Mouse (Mus musculus) activated CD4-positive, CD25-positive, alpha-beta regulatory T cell, adult 9 weeks (primary cell): Measurements from ENCODE around the gene Fam199x. TPM values are rescaled to one million over a fixed set of nuclear protein-coding genes. Genes with fewer than 3 reads are reported as not detected.

Experiments
- polyA plus RNA-seq: library from polyadenylated mRNA; unstranded; fragments of 100-300 nt; shearing (Covaris generic); gene quantifications from one replicate; pipeline ENCODE4 v1.2.1, GENCODE M21; 2017

The Fam199x gene
- 4.7 TPM for polyA plus RNA-seq

GRCm38 (mm10) chrX:137049425-137050225 lies at the start of gene Fam199x:
TSS of gene Fam199x (plus strand) at chrX:137049594.

GRCm38 (mm10) chrX:137038000-137038483 lies 11.4 kb upstream of the Fam199x start, which contains the start of gene Slc25a53:
TSS of gene Slc25a53 (minus strand) at chrX:137038302.

GRCm38 (mm10) chrX:137121718-137122117 lies 72.3 kb downstream of the Fam199x start, which contains the start of gene Esx1:
TSS of gene Esx1 (minus strand) at chrX:137122083.

Other genes starting within 250 kb of the Fam199x start
- gene Plp1, start 226.9 kb upstream of the Fam199x start, polyA plus RNA-seq: 1.5 TPM
- gene Rab9b, start 180.8 kb upstream of the Fam199x start, polyA plus RNA-seq: not detected
- not detected for gene H2bfm, start 122.3 kb upstream of the Fam199x start, polyA plus RNA-seq
- 65.0 TPM for gene Tmsb15b2, start 74.1 kb upstream of the Fam199x start, polyA plus RNA-seq
- gene Tmsb15l, start 72.7 kb upstream of the Fam199x start, polyA plus RNA-seq: 3.2 TPM
- gene Tmsb15b1, start 72.7 kb upstream of the Fam199x start, polyA plus RNA-seq: 28.5 TPM
- gene Zcchc18, start 56.4 kb upstream of the Fam199x start, polyA plus RNA-seq: 48.2 TPM
- gene Slc25a53, start 11.3 kb upstream of the Fam199x start, polyA plus RNA-seq: 14.9 TPM
- not detected for gene Esx1, start 72.5 kb downstream of the Fam199x start, polyA plus RNA-seq